Mouse (Mus musculus): ENCODE measurements around the gene Men1.

Men1 gene

DNA sequence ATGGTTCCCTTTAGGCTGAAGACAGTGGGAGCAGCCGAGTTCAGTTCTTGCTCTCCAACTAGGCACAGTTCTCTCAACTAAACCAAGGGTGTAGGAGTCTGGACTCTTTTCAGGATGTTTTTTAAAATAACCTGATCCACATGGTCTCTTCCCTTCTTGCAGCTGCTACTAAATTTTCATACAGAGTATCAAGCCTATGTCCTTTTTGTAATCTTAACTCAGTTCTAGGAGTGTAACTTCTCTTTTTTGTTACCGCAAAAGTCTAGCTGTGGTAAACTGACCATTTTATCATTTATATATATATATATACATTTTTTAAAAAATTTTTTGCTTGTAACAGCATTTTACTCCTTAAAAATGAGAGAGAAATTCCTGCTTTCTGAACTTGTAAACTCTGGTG is 35.4 kb downstream of the Men1 start:
- DNase-seq (ENCODE audit: low spot score) = no peak

GRCm38 (mm10) chr19:6372433-6372832 is 37.7 kb downstream of the Men1 start:
- DNase-seq (ENCODE audit: low spot score) = no peak

- peak; percentile 82 for DNase-seq (ENCODE audit: low spot score)
Measured at GRCm38 (mm10) chr19:6373539-6374400, 39.0 kb downstream of the Men1 start.

GRCm38 (mm10) chr19:6374571-6374970 is 39.8 kb downstream of the Men1 start:
- no peak for DNase-seq (ENCODE audit: low spot score)

DNA sequence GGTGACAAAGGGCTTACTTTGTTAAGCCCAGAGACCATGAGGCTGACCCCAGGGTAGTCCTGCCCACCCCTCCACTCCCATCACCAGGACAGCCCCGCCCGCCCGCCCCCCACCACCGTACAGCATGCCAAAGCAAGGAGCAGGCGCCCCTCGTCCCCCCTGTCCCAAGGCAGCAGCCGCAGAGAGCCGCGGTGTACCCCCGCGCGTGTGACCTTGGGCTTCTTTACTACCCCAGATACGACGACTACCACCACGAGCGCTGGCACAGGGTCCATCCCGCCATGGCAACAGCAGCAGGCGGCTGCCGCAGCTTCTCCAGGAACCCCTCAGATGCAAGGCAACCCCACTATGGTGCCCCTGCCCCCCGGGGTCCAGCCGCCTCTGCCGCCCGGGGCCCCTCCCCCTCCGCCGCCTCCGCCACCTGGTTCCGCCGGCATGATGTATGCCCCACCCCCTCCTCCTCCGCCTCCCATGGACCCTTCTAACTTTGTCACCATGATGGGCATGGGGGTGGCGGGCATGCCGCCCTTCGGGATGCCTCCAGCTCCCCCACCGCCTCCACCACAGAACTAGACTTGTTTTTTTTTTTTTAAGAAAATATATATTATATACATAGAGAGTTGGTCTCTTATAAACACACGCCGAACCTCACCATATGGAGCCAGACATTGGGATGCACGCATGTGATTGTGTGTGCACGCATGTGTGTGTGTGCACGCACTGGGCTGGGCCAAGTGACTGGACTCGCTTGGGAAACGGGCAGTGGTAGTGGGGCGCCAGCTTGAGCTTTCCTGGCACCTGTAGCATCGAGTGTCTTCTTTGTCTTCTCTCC is 40.9 kb downstream of the Men1 start:
- DNase-seq (ENCODE audit: low spot score) = no peak

GRCm38 (mm10) chr19:6376255-6376564 is 41.4 kb downstream of the Men1 start:
- DNase-seq (ENCODE audit: low spot score) = peak; percentile 62

- DNase-seq (ENCODE audit: low spot score) = no peak
Measured at GRCm38 (mm10) chr19:6376643-6377042, 41.9 kb downstream of the Men1 start.

DNA sequence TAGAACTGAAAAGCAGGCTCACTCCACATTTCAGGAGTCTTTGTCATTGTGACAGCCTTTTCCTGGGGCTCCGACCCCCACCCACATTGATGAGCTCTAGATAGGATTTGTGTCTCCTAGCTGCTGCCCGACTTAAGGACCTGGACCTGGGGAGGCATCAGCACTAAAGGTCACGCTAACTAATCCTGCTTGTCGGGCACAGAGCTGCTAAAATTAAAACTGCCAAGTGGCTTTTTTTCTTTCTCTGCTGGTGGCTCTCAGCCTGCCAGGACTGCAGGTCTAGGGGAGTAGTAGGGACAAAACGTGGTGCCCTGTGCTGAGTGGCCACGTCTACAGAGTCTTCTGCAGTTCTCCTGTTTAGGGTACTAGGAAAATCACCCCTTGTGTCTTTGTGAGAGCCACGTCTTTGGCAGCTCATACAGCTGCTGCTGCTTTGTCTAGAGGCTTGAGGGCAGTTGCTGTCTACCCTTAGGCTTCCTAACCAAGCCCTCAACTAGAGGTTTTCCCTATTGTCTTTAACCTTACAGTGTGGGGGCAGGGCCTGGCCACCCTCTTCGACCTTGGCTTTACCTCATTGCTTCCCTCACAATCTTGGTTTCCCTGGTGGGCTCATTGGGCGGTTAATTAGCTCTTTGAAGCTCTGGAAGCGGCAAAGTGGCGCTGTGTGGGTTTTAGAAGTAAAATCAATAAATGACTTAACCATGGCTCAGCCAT is 42.7 kb downstream of the Men1 start:
- peak; percentile 49 for DNase-seq (ENCODE audit: low spot score)

DNA sequence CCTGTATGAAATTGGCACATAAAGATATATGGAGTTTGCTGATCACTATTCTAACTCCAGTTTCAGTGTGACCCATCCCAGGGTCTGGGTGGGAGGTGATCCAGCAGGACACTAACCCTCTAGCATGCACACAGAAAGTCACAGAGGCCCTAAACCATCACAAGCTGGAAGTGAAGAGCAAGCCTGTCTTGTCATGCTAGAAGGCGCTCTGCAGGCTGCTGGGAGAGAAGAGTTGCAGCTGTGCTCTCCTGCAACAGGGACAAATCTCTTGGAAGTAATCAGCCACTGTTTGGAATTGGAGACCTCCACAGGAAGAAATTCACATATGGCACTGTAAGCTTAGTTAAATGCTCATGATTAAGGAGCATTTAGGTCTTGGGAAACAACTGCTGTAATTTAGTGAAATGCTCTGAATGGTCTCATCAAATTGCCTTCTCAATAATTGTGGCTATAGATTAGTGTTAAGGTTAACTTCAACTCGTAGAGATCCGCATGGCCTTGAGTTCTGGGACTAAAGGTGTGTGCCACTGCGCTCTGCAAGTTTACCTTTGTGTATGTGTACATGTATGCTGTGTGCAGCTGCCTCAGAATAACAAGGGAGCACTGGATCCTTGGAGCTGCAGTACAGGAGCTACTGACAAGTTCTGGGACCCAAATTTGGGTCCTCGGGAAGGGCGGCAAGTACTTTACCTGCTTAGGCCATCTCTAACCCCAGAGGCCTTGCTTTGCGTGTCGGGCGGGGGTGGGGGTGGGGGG is 45.8 kb downstream of the Men1 start:
- DNase-seq (ENCODE audit: low spot score) = no peak

- no peak for DNase-seq (ENCODE audit: low spot score)
Measured at GRCm38 (mm10) chr19:6381238-6381637, 46.5 kb downstream of the Men1 start.

GRCm38 (mm10) chr19:6382323-6382924 is 47.6 kb downstream of the Men1 start:
- DNase-seq (ENCODE audit: low spot score) = no peak

DNA sequence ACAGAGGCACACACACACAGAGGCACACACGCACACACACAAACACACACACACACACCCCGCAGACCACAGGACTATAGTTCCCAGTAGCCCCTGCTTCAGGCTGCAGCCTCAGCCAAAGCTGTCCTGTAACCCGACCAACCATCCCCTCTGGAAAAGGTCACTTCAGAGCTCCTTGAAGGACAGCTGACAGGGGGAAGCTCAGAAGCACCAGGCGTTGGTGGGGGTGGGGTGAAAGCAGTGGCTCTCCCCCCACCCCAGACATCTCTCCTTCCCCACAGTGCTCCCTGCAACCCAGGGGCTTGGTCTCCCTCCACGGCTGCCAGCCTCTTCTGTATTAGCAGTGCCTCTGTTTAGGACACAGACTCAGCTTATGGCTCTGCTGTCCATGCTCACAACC is 48.7 kb downstream of the Men1 start:
- no peak for DNase-seq (ENCODE audit: low spot score)

GRCm38 (mm10) chr19:6384128-6384527 is 49.3 kb downstream of the Men1 start, which contains the start of gene Pygm:
Pygm (plus strand) TSS chr19:6384399.
- peak; percentile 40 for DNase-seq (ENCODE audit: low spot score)

DNA sequence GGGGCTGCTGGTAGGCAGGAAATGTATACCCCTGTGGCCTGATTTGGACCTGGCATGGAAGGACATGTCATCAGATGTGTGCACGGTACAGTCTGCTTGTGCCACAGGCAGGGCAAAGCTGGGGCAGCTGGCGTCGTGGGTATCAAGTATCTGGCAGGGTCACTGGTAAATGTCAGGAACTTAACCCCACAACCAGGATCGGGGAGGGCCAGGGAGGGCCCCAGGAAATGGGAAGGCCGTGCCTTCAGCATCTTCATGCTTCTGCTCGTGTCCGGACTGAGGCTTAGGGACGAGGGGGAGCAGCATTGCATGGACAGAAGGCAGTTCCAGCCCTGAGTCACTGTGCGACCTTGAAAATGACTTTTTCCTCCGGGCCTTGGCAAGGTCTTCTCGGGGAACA is 50.2 kb downstream of the Men1 start:
- no peak for DNase-seq (ENCODE audit: low spot score)

DNA sequence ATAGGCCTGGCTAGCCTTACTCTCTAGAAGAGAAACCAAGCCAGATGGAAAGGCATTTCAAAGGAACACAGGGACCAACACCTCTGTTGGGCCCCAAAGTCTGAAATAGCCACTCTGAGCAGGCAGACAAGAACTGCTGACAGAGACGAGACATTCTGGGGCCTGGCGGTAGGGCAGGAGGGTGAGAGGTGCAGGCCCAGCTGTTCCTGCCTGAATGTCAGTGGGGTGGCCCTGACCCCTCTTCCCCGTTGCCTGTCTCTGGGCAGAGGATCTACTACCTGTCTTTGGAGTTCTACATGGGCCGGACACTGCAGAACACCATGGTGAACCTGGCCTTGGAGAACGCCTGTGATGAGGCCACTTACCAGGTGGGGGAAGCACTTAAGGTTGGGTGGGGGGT is 50.6 kb downstream of the Men1 start:
- DNase-seq (ENCODE audit: low spot score) = no peak

DNA sequence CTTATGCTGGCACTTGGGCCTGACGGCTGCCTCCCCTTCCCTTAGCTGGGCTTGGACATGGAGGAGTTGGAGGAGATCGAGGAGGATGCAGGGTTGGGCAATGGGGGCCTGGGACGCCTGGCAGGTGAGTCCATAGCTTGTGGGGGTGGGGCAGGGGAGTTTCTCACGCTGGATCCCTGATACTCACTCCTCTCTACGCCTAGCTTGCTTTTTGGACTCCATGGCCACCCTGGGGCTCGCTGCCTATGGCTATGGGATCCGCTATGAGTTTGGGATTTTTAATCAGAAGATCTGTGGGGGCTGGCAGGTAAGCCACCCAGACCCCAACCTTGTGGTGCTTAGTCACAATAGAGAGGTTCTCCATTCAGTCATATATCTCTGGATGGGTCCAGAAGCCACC is 51.0 kb downstream of the Men1 start:
- DNase-seq (ENCODE audit: low spot score) = no peak

DNA sequence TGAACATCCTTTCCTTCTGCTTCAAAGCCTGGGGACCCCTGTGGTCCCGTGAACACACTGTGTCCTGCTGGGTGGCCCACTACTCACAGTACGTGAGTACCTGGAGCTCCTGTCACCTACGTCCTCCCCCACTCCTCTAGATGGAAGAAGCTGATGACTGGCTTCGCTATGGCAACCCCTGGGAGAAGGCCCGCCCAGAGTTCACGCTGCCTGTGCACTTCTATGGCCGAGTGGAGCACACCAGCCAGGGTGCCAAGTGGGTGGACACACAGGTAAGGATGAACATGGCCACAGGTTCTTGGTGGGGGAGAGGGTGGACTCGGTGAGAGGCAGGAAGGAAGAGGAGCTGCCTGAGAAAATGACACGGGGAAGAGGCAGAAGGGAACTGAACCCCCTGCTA is 51.5 kb downstream of the Men1 start:
- DNase-seq (ENCODE audit: low spot score) = no peak

DNA sequence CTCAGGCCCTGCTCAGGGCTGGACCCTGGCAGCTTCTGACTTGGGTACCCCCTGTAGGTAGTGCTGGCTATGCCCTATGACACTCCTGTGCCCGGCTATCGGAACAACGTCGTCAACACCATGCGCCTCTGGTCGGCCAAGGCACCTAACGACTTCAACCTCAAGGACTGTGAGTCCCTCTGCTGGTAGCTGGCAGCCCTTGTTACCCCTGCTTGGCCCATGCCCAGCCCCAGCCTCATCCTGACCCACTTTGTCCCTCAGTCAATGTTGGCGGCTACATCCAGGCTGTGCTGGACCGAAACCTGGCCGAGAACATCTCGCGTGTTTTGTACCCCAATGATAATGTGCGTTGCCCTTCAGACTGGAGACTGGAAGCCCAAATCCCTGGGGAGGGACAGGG is 53.2 kb downstream of the Men1 start:
- DNase-seq (ENCODE audit: low spot score) = no peak

GRCm38 (mm10) chr19:6389803-6390202 is 55.0 kb downstream of the Men1 start:
- peak; percentile 54 for DNase-seq (ENCODE audit: low spot score)

GRCm38 (mm10) chr19:6390251-6390650 is 55.5 kb downstream of the Men1 start:
- no peak for DNase-seq (ENCODE audit: low spot score)
